Mouse (Mus musculus) left cerebral cortex, adult 2 months (tissue): Measurements from ENCODE around the gene Nfkbia. TPM values are rescaled to one million over a fixed set of nuclear protein-coding genes. Genes with fewer than 3 reads are reported as not detected.

Experiments
- DNase-seq, 2 experiments: peaks; one replicate each; pipeline ENCODE4 v3.0.0; 2021 to 2022; ENCODE audit warnings: low spot score in 2 of 2, mixed read lengths in 1 of 2; ENCODE audit errors: extremely low spot score in 1 of 2
- H3K27ac ChIP-seq: fragments of 200-600 bp; 2 replicates; pipeline ENCODE4 v1.8.1; 2022
- H3K4me3 ChIP-seq: fragments of 200-600 bp; 2 replicates; pipeline ENCODE4 v1.8.1; 2022
- CTCF ChIP-seq: fragments of 200-600 bp; IDR thresholded peaks from 2 replicates; pipeline ENCODE4 v1.8.1; 2022; ENCODE audit warnings: antibody characterized with exemption, mild to moderate bottlenecking, moderate library complexity
- intact Hi-C: fragments of 180-260 bp; cut with DNase I; formaldehyde crosslinking; loops from one replicate; pipeline ENCODE4 v1.15.1; 2025
- total RNA-seq, 2 experiments: library from RNA; stranded (reverse); gene quantifications; 2 replicates each; pipeline ENCODE4 v1.2.3; 2021

Gene Nfkbia
- total RNA-seq, 2 experiments from 2014 or later, result 33.3 to 53.1 TPM

DNA sequence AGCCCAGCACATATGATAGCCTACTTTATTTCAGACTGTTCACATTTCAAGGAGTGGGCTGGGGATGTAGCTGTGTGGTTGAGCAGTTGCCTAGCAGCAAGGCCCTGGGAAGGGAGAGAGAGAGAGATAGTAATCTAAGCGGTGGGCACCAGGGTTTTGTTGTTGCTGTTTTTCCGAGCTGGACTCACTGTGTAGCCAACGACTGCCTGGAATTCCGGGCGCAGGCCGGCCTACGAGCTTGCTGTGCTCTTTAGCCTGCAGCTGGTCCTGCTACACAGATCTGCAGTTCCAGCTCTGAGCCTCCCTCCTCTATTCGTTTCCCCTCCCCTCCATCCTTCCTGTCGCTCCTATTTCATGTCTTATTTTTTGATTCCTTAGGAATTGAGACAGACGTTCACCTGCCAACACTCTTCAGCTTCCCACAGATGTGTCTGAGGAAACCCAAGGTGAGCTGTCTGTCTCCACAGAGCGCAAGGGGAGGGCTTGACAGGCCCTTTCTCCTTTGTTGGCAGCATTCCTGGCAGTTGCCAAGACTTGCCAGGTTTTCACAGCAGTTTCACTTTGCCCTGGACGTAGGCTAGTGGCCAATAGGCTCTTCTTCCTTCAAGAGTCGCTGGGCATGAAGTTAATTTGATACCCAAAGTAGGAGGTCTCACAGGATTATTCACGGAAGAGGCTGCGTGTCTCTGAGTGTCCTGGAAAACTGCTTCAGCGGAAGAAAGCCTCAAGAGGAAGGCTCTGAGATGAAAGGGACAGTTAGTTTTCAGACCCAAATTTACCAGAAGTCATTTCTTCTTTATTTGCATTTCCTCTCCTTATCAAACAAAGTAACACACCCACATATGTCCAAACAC, 28.2 kb downstream of the Nfkbia start:
- Histone ChIP-seq H3K27ac (peak overlapping the region; percentile 84), H3K4me3 (0 out of 2 replicates have a peak overlapping the region, but pooled peaks have one; percentile 3)
- peak; percentile 42 to 47 for DNase-seq
- TF ChIP-seq CTCF, result no peak
- intact Hi-C loops, result no loop called here

DNA sequence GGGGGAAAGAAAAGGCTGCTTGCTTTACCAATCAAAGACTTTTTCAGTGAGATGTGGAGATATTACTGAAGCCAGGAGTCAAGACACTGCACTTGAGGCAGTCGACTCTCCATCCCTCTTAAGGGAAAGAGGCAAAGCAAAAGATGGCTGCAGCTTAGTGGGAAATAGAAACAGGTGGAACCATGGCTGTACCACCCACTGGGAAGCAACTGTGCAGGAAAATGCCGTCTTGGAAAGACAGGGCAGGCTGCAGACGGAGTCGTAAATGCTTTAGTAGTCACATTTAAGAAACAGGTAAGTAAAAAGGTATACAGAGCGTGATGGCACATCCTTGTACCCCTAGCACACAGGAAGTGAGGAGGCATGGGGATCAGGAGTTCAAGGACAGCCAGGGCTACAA, 29.4 kb downstream of the Nfkbia start:
- DNase-seq, result no peak
- TF ChIP-seq CTCF, result no peak
- intact Hi-C loops, result no loop called here
- Histone ChIP-seq H3K4me3 (no peak overlapping the region), H3K27ac (peak overlapping the region; percentile 4)

DNA sequence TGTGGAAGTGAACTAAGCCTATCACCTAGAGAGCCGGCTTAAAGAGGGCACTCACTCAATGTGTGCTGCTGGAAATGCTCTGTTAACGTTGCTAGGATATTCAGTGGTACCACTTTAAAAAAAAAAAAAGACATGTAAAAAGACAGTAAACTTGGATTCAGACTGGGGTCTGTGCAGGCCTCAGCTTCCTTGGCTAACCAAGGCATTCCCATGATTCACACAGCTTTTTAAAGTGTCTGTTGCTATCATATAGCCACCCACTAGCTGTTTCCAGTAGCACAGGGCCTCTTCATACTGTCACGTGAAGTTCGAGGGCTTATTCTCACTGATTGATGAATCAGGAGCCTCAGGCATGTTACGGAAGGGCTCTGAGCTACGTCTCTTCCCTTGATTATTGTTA, 30.0 kb downstream of the Nfkbia start:
- TF ChIP-seq CTCF, result no peak
- Histone ChIP-seq H3K27ac (no peak overlapping the region; the same call in 1 of the 2 replicates), H3K4me3 (no peak overlapping the region)
- DNase-seq, result no peak
- intact Hi-C loops, result no loop called here

DNA sequence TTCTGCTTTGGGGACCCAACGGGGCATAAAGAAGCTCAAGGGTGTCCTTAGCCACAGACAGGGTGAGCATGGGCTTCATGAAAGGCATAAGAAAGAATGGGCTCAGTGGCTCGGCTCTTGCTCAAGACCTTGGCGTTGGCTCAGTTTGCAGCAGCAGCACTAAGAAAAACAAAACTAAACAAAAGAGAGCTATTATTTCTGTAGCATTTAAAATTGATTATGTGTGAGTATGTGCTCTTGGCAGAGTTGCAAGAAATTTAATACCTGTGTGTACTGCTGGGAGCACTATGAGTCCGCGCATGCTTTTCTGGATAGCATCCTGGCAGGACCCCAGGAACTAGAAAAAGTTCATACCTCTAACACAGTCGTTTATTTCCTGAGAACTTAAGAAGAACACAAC, 30.7 kb downstream of the Nfkbia start:
- H3K4me3 ChIP-seq, result no peak overlapping the region
- no peak for DNase-seq
- intact Hi-C loops, result no loop called here
- no peak overlapping the region for H3K27ac ChIP-seq
- TF ChIP-seq CTCF, result no peak

DNA sequence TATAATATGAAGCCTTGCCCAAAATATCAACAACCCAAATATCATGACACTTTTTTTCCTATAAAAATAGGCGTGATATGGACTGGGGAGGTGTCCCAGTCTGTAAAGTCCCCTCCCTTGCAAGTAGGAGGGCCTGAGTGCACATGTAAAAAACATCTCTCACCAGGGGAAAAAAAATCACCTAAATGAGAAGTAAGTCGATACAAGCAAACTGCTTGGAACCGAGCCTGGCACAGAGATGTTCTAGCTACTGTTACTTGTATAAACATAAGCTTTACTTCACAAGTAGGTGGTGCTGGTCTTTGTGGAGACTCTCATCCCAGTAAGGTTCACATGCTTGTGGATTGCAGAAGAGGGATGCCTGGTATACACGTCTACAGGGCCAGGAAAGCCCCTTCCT, 31.5 kb downstream of the Nfkbia start:
- no peak overlapping the region for H3K27ac ChIP-seq
- TF ChIP-seq CTCF, result no peak
- no peak overlapping the region for H3K4me3 ChIP-seq
- no peak for DNase-seq
- intact Hi-C loops, result no loop called here

DNA sequence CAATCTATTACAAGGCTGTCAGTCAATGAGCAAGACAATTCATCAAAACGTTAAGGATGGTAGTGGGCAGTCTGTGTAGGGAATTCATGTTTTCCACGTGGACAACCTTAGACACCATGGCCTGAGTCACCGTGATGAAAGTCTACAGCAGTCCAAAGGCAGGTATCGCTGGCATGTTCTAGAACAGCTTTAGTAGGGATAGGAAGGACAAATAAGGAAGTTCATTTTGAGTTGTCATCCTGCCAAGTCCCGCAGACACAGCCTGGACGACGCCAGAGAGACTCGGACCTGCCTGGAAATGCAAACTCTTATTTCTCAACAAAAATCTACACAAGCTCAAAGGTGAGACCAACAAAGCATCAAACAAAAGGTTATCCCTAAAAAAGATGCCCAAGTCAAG, 32.7 kb downstream of the Nfkbia start:
- no peak for TF ChIP-seq CTCF
- no peak for DNase-seq
- H3K4me3 ChIP-seq, result no peak overlapping the region
- intact Hi-C loops, result no loop called here
- H3K27ac ChIP-seq, result no peak overlapping the region

DNA sequence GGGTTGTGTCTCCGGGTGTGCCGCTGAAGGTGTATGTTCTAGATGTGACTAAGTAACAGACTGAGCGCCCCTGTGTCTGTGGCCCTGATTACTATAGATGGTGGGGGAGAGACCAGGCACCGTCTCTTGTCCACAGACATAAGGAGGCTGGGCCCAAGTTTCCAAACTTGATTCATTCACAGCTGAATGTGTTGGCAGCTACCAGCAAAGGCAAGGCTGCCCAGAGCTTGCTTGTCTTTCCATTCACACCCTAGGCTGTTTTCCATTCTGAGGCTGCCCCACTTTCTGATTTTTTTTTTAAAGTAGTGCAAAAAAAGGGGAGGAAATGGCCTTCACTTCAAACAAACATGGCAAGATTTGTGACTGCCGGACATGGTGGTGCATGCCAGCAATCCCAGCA, 35.6 kb downstream of the Nfkbia start:
- intact Hi-C loops, result no loop called here
- TF ChIP-seq CTCF, result no peak
- H3K27ac ChIP-seq, result no peak overlapping the region
- no peak overlapping the region for H3K4me3 ChIP-seq
- DNase-seq, result no peak

DNA sequence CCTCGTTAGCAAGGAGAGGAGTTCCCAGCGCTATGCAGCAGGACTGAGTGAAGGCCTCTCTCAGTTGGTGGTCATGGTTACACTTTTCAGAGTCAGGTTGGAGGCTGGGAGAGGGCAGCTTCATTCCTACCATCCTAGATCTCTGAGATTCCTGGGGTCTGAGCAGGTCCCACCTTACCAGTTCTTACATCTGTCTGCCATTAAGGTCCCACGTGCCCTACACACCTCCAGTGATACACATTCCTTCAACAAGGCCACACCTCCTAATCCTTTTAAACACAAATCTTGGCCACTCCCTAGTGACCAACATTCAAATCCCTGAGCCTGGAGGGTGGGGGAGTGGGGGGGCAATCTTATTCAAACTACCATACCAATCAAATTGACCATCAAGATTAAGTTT, 36.3 kb downstream of the Nfkbia start:
- intact Hi-C loops, result no loop called here
- H3K4me3 ChIP-seq, result no peak overlapping the region
- no peak for TF ChIP-seq CTCF
- no peak overlapping the region for H3K27ac ChIP-seq
- DNase-seq, result no peak

DNA sequence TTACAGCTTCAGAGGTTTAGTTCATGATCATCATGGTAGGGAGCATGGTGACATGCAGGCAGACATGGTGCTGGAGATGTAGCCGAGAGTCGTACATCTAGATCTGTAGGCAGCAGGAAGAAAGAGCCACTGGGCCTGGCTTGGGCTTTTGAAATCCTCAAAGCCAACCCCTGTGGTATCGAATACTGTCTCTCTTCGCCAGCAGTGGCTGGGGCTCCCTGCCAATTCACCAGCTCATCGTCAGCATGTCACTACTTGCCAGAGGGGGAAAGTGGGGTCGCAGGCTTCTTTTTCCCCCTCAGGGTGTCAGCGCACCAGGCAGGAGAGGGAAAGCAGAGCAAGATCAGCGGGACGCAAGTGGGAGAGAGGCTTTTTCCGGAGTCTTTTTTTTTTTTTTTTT, 37.2 kb downstream of the Nfkbia start:
- intact Hi-C loops, result no loop called here
- Histone ChIP-seq H3K27ac (no peak overlapping the region), H3K4me3 (no peak overlapping the region)
- DNase-seq, result no peak
- no peak for TF ChIP-seq CTCF

DNA sequence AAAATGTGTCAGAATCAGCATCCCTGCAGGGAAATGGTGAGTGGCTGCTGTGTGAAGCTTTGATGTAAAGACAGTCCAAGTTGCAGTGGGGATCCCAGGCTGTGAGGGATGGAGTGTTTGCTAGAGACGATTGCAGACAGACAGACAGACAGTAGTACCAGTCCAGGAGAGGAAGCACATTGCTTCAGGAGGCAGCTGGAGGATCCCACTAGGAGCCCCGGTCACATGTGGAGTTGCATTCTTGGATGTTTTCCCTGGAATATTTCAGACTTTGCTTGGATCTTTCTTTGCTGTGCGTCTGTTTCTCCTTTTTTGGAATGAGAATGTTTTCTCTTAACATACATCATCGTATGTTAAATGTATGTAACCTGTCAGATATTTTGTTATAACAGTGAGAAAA, 38.5 kb downstream of the Nfkbia start:
- Histone ChIP-seq H3K27ac (no peak overlapping the region), H3K4me3 (no peak overlapping the region)
- no peak for DNase-seq
- TF ChIP-seq CTCF, result no peak
- intact Hi-C loops, result no loop called here

DNA sequence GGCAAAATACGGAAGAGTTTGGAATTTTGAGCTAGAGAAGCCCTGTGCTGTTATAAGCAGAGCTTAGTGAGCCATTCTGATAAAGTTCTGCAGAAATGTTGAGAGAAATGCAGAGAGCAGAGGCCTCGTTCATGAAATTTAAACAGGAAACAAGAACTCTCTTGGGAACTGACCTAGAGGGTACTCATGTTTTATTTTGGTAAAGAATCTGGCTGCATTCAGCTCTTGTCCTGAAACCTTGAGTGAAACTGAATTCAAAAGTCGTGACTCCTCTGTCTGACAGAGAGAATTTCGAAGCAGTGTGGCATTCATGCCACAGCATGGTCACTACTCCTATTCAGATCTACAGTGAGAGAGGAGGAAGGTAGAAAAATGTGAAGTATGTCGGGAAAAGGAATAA, 39.6 kb downstream of the Nfkbia start:
- intact Hi-C loops, result no loop called here
- Histone ChIP-seq H3K4me3 (no peak overlapping the region), H3K27ac (no peak overlapping the region)
- no peak for DNase-seq
- no peak for TF ChIP-seq CTCF

DNA sequence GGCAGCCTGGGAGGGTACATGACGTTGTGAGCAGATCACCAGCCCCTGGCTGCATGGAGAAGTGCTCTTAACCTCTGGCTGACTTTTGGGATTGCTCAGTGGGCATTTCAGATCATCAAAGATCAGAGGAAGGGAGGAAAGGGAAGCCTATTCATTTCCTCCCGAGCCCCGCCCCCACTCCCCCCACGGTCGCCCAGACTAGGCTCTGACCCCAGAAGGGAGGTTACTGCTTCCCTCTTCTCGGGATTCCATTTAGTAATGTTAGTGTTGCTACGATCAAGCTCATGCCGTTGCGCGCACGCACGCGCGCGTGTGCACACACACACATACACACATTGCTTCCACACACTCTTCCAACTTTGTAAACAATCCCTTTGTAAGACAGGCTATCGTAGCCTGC, 42.0 kb downstream of the Nfkbia start:
- DNase-seq, result no peak
- TF ChIP-seq CTCF, result no peak
- Histone ChIP-seq H3K27ac (no peak overlapping the region), H3K4me3 (no peak overlapping the region)
- intact Hi-C loops, result no loop called here

DNA sequence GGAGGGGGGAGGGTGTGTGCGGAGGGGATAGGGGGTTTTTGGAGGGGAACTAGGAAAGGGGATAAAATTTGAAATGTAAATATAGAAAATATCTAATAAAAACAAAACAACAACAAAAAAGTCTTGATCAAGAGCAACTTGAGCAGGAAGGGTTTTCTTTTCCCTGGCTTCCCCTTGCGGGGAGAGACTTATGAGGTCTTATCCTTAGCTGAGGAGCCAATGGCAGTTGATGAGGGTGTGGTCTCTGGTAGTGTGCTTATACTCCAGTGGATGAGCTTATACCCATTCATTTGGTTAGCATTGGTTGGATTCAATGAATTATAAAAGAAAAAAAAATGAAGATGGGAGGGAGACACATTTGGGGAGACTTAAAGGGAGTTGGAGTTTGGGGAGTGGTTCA, 43.4 kb downstream of the Nfkbia start:
- Histone ChIP-seq H3K4me3 (no peak overlapping the region), H3K27ac (no peak overlapping the region)
- no peak for TF ChIP-seq CTCF
- no peak for DNase-seq
- intact Hi-C loops, result no loop called here
